Mouse (Mus musculus) hindbrain, embryonic 16.5 days (tissue): ENCODE measurements around the gene Os9. TPM values are rescaled to one million over a fixed set of nuclear protein-coding genes. Genes with fewer than 3 reads are reported as not detected.
"Not testable (repeated sequence)": the region's sequence is repeated elsewhere in the genome, so short reads cannot be mapped to it uniquely, and the experiment has no call there.

Experiments
- ATAC-seq: fragments of 200-750 bp; cut with Nextera tagmentation; 2 replicates; pipeline ENCODE4 v1.8.0; 2017; ENCODE audit warnings: moderate TSS enrichment, moderate library complexity
- H3K27ac ChIP-seq: fragments of 300-500 bp; sonication (generic); 2 replicates; pipeline ENCODE4 v1.5.1; 2014; ENCODE audit warnings: low read depth, mild to moderate bottlenecking, control low read depth, low read length, moderate library complexity
- H3K27me3 ChIP-seq: fragments of 300-500 bp; sonication (generic); replicated peaks from 2 replicates; pipeline ENCODE4 v1.6.1; 2014; ENCODE audit warnings: low read length; ENCODE audit not compliant: control insufficient read depth, insufficient read depth
- H3K36me3 ChIP-seq: fragments of 300-500 bp; sonication (generic); 2 replicates; pipeline ENCODE4 v1.6.1; 2014; ENCODE audit warnings: mild to moderate bottlenecking, low read length, moderate library complexity, mixed read lengths; ENCODE audit not compliant: control insufficient read depth, insufficient read depth
- H3K4me1 ChIP-seq: fragments of 300-500 bp; sonication (generic); 2 replicates; pipeline ENCODE4 v1.6.1; 2014; ENCODE audit warnings: low read depth, low read length; ENCODE audit not compliant: control insufficient read depth, insufficient read depth
- H3K4me2 ChIP-seq: fragments of 300-500 bp; sonication (generic); 2 replicates; pipeline ENCODE4 v1.6.1; 2014; ENCODE audit warnings: mild to moderate bottlenecking, low read length, control low read depth, moderate library complexity
- H3K4me3 ChIP-seq: fragments of 300-500 bp; sonication (generic); 2 replicates; pipeline ENCODE4 v1.5.1; 2014; ENCODE audit warnings: mild to moderate bottlenecking, low read length, control low read depth, moderate library complexity
- H3K9ac ChIP-seq: fragments of 300-500 bp; sonication (generic); 2 replicates; pipeline ENCODE4 v1.6.1; 2014; ENCODE audit warnings: low read depth, mild to moderate bottlenecking, control low read depth, low read length, moderate library complexity
- H3K9me3 ChIP-seq: fragments of 300-500 bp; sonication (generic); 2 replicates; pipeline ENCODE4 v1.6.1; 2014; ENCODE audit warnings: mild to moderate bottlenecking, low read length, moderate library complexity; ENCODE audit not compliant: control insufficient read depth
- WGBS: fragments of 180-500 bp; shearing (Covaris S2); extraction: QIAGEN DNeasy Blood & Tissue Kit; methylation state at CpG from one replicate; pipeline ENCODE4 v1.1.7; 2014; 5-methylcytosine and 5-hydroxymethylcytosine counted together
- polyA plus RNA-seq: library from polyadenylated mRNA; unstranded; fragments of >200 nt; fragmentation: Nextera tagmentation; extraction: Ambion mirVana; gene quantifications from 2 replicates; pipeline ENCODE4 v1.2.1, GENCODE M21; 2015

Os9 gene
- polyA plus RNA-seq, 1 experiment from 2014 or later: 135 TPM

- ATAC-seq: no peak
- Histone ChIP-seq H3K4me1 (peaks cover 27% of the 10 kb centered on the region), H3K4me3 (no peak overlapping the region), H3K27ac (no peak overlapping the region), H3K36me3 (peaks cover 38% of the 10 kb centered on the region), H3K27me3 (no peaks in the 10 kb centered on the region), H3K9ac (no peak overlapping the region), H3K4me2 (no peak overlapping the region), H3K9me3 (no peaks in the 10 kb centered on the region)
- WGBS: 86% methylated on average over 14 of the region's 14 CpGs
Measured at GRCm38 (mm10) chr10:127066519-127067018, 54.4 kb downstream of the Os9 start.

DNA sequence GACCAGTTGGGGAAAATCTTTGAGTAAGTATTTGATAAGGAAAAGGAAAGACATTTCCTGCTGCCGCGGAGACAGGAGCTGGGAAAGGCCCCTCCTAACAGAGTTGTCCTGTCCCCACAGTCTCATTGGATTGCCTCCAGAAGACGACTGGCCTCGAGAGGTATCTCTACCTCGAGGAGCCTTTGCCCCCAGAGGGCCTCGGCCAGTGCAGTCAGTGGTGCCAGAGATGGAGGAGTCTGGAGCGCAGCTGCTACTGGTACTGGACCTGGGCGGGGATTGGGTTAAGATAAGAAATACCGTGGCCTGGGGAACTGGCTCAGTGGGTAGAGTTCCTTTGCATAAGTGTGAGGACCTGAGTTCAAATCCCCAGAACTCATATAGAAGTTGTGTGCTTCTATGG is 55.0 kb downstream of the Os9 start:
- Histone ChIP-seq H3K36me3 (peaks cover 38% of the 10 kb centered on the region), H3K27ac (no peak overlapping the region), H3K4me3 (no peak overlapping the region), H3K9ac (no peak overlapping the region), H3K9me3 (no peaks in the 10 kb centered on the region), H3K4me2 (no peak overlapping the region), H3K4me1 (peaks cover 28% of the 10 kb centered on the region), H3K27me3 (no peaks in the 10 kb centered on the region)
- 84% methylated on average over 9 of the region's 9 CpGs for WGBS
- no peak for ATAC-seq

DNA sequence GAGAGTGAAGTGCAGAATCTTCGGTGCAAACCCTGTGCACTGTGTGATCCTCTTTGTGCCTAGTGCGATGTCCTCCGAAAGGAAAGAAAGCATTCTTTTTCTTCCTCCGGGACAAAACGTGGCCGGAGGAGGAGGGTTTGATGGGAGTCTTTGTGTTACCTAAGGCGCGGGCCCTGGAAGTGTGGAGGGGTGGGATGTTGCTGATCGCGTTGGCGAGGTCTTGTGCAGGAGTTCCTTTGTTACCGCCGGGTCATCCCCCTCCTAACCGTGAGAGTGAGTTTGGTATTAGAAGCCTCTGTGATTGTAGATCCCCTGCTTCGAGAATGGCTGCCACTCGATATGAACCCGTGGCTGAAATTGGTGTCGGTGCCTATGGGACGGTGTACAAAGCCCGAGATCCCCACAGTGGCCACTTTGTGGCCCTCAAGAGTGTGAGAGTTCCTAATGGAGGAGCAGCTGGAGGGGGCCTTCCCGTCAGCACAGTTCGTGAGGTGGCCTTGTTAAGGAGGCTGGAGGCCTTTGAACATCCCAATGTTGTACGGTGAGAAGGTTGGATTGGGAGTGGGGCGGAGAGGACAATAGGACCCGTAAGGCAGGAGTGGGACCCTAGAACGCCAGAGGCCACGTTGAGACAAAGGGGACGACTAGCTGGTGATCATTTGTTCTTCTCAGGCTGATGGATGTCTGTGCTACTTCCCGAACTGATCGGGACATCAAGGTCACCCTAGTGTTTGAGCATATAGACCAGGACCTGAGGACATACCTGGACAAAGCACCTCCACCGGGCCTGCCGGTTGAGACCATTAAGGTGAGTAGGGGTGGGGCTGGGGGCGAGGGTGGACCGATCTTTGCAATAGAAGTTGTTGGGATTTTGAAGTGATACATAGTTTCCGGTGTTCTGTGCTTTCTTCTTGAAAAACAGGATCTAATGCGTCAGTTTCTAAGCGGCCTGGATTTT is 56.7 kb downstream of the Os9 start:
- Histone ChIP-seq H3K27ac (peak overlapping the region; percentile 86), H3K4me3 (peak overlapping the region; percentile 65), H3K9me3 (no peaks in the 10 kb centered on the region), H3K4me2 (peak overlapping the region; percentile 77), H3K36me3 (peaks cover 38% of the 10 kb centered on the region), H3K27me3 (no peaks in the 10 kb centered on the region), H3K9ac (peak overlapping the region; percentile 84), H3K4me1 (peaks cover 25% of the 10 kb centered on the region)
- no peak for ATAC-seq
- whole genome bisulfite sequencing: 12% methylated on average over 37 of the region's 37 CpGs

GRCm38 (mm10) chr10:127063239-127063872 is 57.6 kb downstream of the Os9 start, which contains the start of gene Cdk4:
Gene Cdk4 (plus strand): TSS chr10:127063534.
- ATAC-seq: peak; percentile 90
- peaks cover 22% of the 10 kb centered on the region for H3K4me1 ChIP-seq

DNA sequence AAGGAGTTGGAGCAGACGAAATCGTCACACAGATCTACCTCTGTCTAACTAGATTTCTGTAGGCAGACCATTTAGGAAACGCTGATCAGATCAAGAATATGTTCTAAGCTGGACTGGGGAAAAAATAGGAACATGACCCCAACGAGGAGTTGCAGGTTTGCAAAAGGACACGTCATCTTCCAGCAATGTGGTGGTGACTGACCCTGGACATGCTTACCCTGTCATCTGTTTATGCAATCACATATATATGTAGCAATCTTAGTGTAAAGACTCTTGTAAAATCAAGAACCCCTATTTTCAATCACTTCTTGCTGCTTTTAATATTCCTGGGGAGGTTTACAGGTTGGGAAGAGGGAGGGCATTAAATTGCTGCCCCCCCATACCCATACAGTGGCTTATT is 58.4 kb downstream of the Os9 start:
- Histone ChIP-seq H3K4me2 (peak overlapping the region; percentile 77; the same call in 1 of the 2 replicates), H3K9me3 (no peaks in the 10 kb centered on the region), H3K27me3 (no peaks in the 10 kb centered on the region), H3K27ac (peak overlapping the region; percentile 72), H3K9ac (no peak overlapping the region), H3K4me3 (no peak overlapping the region), H3K4me1 (peaks cover 26% of the 10 kb centered on the region), H3K36me3 (peaks cover 27% of the 10 kb centered on the region)
- WGBS: 81% methylated on average over 5 of the region's 5 CpGs
- ATAC-seq: no peak

More at GRCm38 (mm10) chr10:127063239-127063872, 57.6 kb downstream of the Os9 start, which contains the start of gene Cdk4:
- H3K27me3 ChIP-seq: no peaks in the 10 kb centered on the region
- peak within 1 kb of the TSS; percentile 86 for H3K27ac ChIP-seq
- WGBS: 0% methylated on average over 39 of the region's 46 CpGs
- peak within 1 kb of the TSS; percentile 77 for H3K4me2 ChIP-seq
- no peaks in the 10 kb centered on the region for H3K9me3 ChIP-seq
- peaks cover 36% of the 10 kb centered on the region for H3K36me3 ChIP-seq
- peak within 1 kb of the TSS; percentile 84 for H3K9ac ChIP-seq
- H3K4me3 ChIP-seq: peak within 1 kb of the TSS; percentile 65

DNA sequence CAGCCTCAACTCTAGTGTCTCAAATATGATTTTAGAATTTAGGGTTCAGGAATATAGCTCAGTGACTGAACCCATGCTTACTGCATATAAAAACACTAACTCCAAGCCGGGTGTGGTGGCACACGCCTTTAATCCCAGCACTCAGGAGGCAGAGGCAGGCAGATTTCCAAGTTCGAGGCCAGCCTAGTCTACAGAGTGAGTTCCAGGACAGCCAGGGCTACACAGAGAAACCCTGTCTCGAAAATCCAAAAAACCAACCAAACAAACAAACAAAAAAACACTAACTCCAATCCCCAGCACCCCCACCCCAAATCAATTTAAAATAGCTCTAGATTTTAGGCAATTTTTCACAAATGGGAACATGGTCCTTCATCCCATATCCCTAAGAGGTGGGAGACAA is 58.8 kb downstream of the Os9 start:
- not testable (repeated sequence) for H3K27ac ChIP-seq, ATAC-seq, H3K4me2 ChIP-seq, H3K4me3 ChIP-seq, H3K9ac ChIP-seq, H3K27me3 ChIP-seq, H3K9me3 ChIP-seq
- H3K36me3 ChIP-seq: peaks cover 27% of the 10 kb centered on the region
- H3K4me1 ChIP-seq: peaks cover 26% of the 10 kb centered on the region
- 88% methylated on average over 4 of the region's 4 CpGs for WGBS

DNA sequence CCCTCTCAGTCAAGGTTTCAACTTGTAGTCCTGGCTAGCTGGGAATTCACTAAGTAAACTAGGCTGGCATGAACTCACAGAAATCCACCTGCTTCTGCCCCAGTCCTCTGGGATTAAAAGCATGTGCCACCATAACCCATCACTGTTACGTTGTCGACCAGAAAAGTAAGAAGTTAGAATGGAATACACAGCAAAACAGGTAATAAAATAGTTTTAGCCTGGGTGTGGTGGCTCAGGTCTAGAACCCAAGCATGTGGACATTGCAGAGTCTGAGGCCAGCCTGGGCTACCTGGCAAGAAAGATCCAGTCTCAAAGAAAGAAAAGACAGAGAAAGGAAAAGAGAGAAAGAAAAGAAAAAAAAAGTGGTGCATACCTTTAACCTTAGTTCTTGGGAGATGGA is 59.4 kb downstream of the Os9 start:
- WGBS: 55% methylated on average over 2 of the region's 2 CpGs
- Histone ChIP-seq H3K4me2 (peak overlapping the region; percentile 86), H3K4me3 (peak overlapping the region; percentile 81), H3K36me3 (peaks cover 26% of the 10 kb centered on the region), H3K27me3 (no peaks in the 10 kb centered on the region), H3K9ac (peak overlapping the region; percentile 97), H3K4me1 (peaks cover 26% of the 10 kb centered on the region), H3K9me3 (no peaks in the 10 kb centered on the region), H3K27ac (peak overlapping the region; percentile 94)
- no peak for ATAC-seq

DNA sequence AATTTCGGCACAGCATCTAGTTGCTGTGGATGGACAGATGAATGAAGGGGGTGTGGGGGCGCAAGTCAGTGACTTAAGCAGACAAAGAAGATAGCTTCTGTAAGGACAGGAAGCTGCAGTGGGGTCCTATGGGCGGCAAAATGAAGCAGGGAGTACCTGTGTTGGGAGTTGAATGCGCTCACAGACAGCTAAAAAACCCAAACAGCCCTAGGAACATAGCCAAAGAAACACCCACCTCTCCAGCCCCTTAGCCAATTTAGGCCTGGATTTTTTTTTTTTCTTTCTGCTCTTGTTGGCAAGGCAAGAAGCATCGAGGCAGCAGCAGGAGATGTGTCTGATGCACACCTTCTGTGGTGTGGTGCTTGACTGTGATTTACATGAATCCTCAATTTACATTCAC is 59.8 kb downstream of the Os9 start:
- Histone ChIP-seq H3K4me2 (peak overlapping the region; percentile 86), H3K27ac (peak overlapping the region; percentile 94), H3K36me3 (peaks cover 26% of the 10 kb centered on the region), H3K9ac (peak overlapping the region; percentile 97), H3K4me3 (peak overlapping the region; percentile 81), H3K4me1 (peaks cover 26% of the 10 kb centered on the region), H3K9me3 (no peaks in the 10 kb centered on the region), H3K27me3 (no peaks in the 10 kb centered on the region)
- 14% methylated on average over 5 of the region's 5 CpGs for WGBS
- ATAC-seq: no peak
